Mouse (Mus musculus) cerebellum, adult 2 months (tissue): ENCODE data around the gene Ncoa3.

Experiments used
- CTCF ChIP-seq: fragments of 200-500 bp; IDR thresholded peaks from 2 replicates; pipeline ENCODE4 v1.5.1; 2011; ENCODE audit warnings: low read depth, mild to moderate bottlenecking, control low read depth, low read length, moderate library complexity, borderline replicate concordance; ENCODE audit not compliant: insufficient read depth
- POLR2A ChIP-seq: fragments of 200-500 bp; IDR thresholded peaks from 2 replicates; pipeline ENCODE4 v1.6.1; 2011; ENCODE audit warnings: low read length, control low read depth, borderline replicate concordance; ENCODE audit not compliant: insufficient read depth

GRCm38 (mm10) chr2:166080967-166081750 lies 88.7 kb downstream of the Ncoa3 start:
- no peak for TF ChIP-seq CTCF
- no peak for TF ChIP-seq POLR2A
